Mouse (Mus musculus) ovary, adult 18-20 months (tissue): ENCODE results near the gene Bsdc1.
"Not testable (repeated sequence)": the region's sequence is repeated elsewhere in the genome, so short reads cannot be mapped to it uniquely, and the experiment has no call there.

Source experiments
- DNase-seq: peaks from one replicate; pipeline ENCODE4 v3.0.0; 2022; ENCODE audit warnings: low spot score, mixed read lengths

The Bsdc1 gene

GRCm38 (mm10) chr4:129513086-129513767, 51.8 kb downstream of the Bsdc1 start, which contains the start of gene Marcksl1:
TSS of gene Marcksl1 (plus strand) at chr4:129513581.
- peak; percentile 82 for DNase-seq

- DNase-seq = no peak
Measured at GRCm38 (mm10) chr4:129513891-129514290, 52.5 kb downstream of the Bsdc1 start.

GRCm38 (mm10) chr4:129514300-129514898, 53.0 kb downstream of the Bsdc1 start:
- DNase-seq = no peak

GRCm38 (mm10) chr4:129516925-129517324, 55.5 kb downstream of the Bsdc1 start:
- DNase-seq = no peak

- no peak for DNase-seq
Measured at GRCm38 (mm10) chr4:129518519-129518918, 57.1 kb downstream of the Bsdc1 start.

- no peak for DNase-seq
Measured at GRCm38 (mm10) chr4:129525338-129525737, 64.0 kb downstream of the Bsdc1 start.

- DNase-seq = no peak
Measured at GRCm38 (mm10) chr4:129525889-129526288, 64.5 kb downstream of the Bsdc1 start.

GRCm38 (mm10) chr4:129528901-129529300, 67.5 kb downstream of the Bsdc1 start:
- not testable (repeated sequence) for DNase-seq
